Mouse (Mus musculus) heart, postnatal 0 days (tissue): ENCODE results near the gene Lrrc17. TPM values are rescaled to one million over a fixed set of nuclear protein-coding genes. Genes with fewer than 3 reads are reported as not detected.
A peak's percentile ranks its signal among the peaks of the same experiment; 100 is the strongest.
"Not testable (repeated sequence)": the region's sequence is repeated elsewhere in the genome, so short reads cannot be mapped to it uniquely, and the experiment has no call there.

Source experiments
- ATAC-seq: fragments of 200-750 bp; cut with Nextera tagmentation; 2 replicates; pipeline ENCODE4 v1.8.0; 2017; ENCODE audit warnings: low read depth, moderate number of reproducible peaks, moderate library complexity; ENCODE audit not compliant: insufficient read depth
- DNase-seq: peaks from one replicate; pipeline ENCODE4 v3.0.0-alpha.2; 2016; ENCODE audit warnings: low spot score
- H3K27ac ChIP-seq: fragments of 300-500 bp; sonication (generic); 2 replicates; pipeline ENCODE4 v1.5.1; 2014; ENCODE audit warnings: low read depth, mild to moderate bottlenecking
- H3K27me3 ChIP-seq: fragments of 300-500 bp; sonication (generic); 2 replicates; pipeline ENCODE4 v1.6.1; 2014; ENCODE audit warnings: low read length, mixed read lengths; ENCODE audit not compliant: control insufficient read depth, insufficient read depth
- H3K36me3 ChIP-seq: fragments of 300-500 bp; sonication (generic); replicated peaks from 2 replicates; pipeline ENCODE4 v1.6.1; 2014; ENCODE audit warnings: low read length, mixed read lengths; ENCODE audit not compliant: control insufficient read depth, insufficient read depth
- H3K4me1 ChIP-seq: fragments of 300-500 bp; sonication (generic); 2 replicates; pipeline ENCODE4 v1.6.1; 2014; ENCODE audit warnings: antibody characterized with exemption; ENCODE audit not compliant: control insufficient read depth, insufficient read depth
- H3K4me2 ChIP-seq: fragments of 300-500 bp; sonication (generic); 2 replicates; pipeline ENCODE4 v1.6.1; 2014; ENCODE audit warnings: low read depth, mild to moderate bottlenecking, low read length, moderate library complexity
- H3K4me3 ChIP-seq: fragments of 300-500 bp; sonication (generic); 2 replicates; pipeline ENCODE4 v1.5.1; 2014; ENCODE audit warnings: low read depth, low read length
- H3K9ac ChIP-seq: fragments of 300-500 bp; sonication (generic); replicated peaks from 2 replicates; pipeline ENCODE4 v1.6.1; 2014; ENCODE audit warnings: low read depth, low read length, mixed read lengths
- H3K9me3 ChIP-seq: fragments of 300-500 bp; sonication (generic); replicated peaks from 2 replicates; pipeline ENCODE4 v1.6.1; 2016; ENCODE audit warnings: low read length; ENCODE audit not compliant: control insufficient read depth
- CTCF ChIP-seq: IDR thresholded peaks from 2 replicates; pipeline ENCODE4 v1.5.1; 2016; ENCODE audit warnings: antibody characterized with exemption, control low read depth, low read depth
- EP300 ChIP-seq: IDR thresholded peaks from 2 replicates; pipeline ENCODE4 v1.6.1; 2016; ENCODE audit warnings: antibody characterized with exemption, low read depth
- WGBS: fragments of 180-500 bp; shearing (Covaris S2); extraction: QIAGEN DNeasy Blood & Tissue Kit; methylation state at CpG from one replicate; pipeline ENCODE4 v1.1.7; 2014; 5-methylcytosine and 5-hydroxymethylcytosine counted together
- polyA plus RNA-seq: library from polyadenylated mRNA; unstranded; fragments of >200 nt; fragmentation: Nextera tagmentation; extraction: Ambion mirVana; gene quantifications from 2 replicates; pipeline ENCODE4 v1.2.1, GENCODE M21; 2015
- total RNA-seq: library from RNA; depleted of rRNA; stranded (reverse); fragments of >200 nt; gene quantifications from 2 replicates; pipeline ENCODE4 v1.2.3, GENCODE M21; 2014; ENCODE audit warnings: low replicate concordance

Lrrc17 gene
- total and polyA plus RNA-seq, 2 experiments from 2014 or later = 12.3 to 17.5 TPM

DNA sequence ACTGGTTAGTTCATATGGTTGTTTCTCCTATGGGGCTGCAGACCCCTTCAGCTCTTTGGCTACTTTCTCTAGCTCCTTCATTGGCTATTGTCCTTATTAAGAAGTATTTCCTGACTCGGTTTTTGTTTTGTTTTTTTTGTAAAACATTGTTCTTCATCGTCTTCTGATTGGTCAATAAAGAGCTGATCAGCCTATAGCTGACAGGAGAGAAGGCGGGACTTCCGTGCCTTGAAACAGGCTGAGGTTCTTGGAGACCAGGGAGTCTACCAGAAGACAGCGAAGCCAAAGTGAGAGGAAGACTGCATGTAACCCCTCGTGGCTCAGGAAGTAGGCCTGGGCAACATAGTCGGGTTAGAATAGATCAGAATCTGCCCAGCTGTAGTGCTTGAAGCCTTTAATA is 44.3 kb downstream of the Lrrc17 start:
- H3K9ac ChIP-seq = no peak overlapping the region
- WGBS = 62% methylated on average over 7 of the region's 7 CpGs

DNA sequence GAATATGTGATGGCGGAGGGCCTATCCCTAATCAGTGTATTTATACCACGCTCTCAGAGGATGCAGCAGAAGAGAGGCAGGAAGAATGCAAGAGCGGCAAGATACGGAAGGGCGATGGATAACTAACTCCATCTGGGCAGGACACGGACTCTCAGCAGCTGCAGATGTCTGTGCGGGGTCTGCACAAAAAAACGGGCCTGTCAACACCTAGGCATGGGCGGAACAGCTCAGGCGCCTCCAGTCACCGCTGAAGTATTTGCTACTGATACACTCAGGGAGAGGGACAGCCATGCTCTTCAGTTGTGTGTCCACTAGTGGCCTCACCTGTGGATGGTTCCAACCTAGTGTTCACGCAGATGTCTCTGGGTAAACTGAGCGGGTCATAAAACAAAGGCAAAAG is 44.9 kb downstream of the Lrrc17 start:
- Histone ChIP-seq H3K4me3 (no peak overlapping the region), H3K36me3 (no peaks in the 10 kb centered on the region), H3K27ac (no peak overlapping the region), H3K4me2 (peak overlapping the region; percentile 32; the same call in 1 of the 2 replicates), H3K9me3 (no peaks in the 10 kb centered on the region), H3K9ac (no peak overlapping the region), H3K4me1 (no peaks in the 10 kb centered on the region), H3K27me3 (no peaks in the 10 kb centered on the region)
- DNase-seq = no peak
- 28% methylated on average over 13 of the region's 13 CpGs for WGBS
- TF ChIP-seq CTCF = peak; percentile 4; the same call in 1 of the 2 replicates
- TF ChIP-seq EP300 = no peak
- no peak; the same call in 1 of the 2 replicates for ATAC-seq

More for the DNA sequence above, 44.3 kb downstream of the Lrrc17 start:
- Histone ChIP-seq H3K36me3 (no peaks in the 10 kb centered on the region), H3K27ac (no peak overlapping the region), H3K27me3 (no peaks in the 10 kb centered on the region), H3K9me3 (no peaks in the 10 kb centered on the region), H3K4me2 (no peak overlapping the region), H3K4me3 (no peak overlapping the region), H3K4me1 (peaks cover 3% of the 10 kb centered on the region; the same call in 1 of the 2 replicates)
- ATAC-seq (no peak), DNase-seq (no peak)
- TF ChIP-seq EP300 = no peak
- TF ChIP-seq CTCF = no peak

DNA sequence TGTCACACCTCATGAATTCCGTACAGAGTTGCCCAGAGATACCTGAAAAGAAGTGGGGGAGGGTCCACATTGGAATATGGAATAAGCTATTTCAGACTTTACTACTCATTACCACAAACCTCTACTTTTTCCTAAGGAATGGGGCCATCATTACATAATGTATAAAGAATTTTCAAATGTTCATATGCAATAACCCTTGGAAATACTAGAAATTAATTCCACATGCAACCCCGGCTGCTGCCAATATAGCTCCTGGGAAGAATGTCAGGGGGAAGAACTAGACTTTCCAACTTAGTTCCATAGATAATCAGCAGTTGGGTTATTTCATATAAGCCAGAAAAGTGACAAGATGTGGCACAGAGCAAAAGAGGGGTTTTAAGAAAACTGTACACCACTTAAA is 48.7 kb downstream of the Lrrc17 start:
- 68% methylated on average over 2 of the region's 2 CpGs for WGBS
- no peak for DNase-seq

DNA sequence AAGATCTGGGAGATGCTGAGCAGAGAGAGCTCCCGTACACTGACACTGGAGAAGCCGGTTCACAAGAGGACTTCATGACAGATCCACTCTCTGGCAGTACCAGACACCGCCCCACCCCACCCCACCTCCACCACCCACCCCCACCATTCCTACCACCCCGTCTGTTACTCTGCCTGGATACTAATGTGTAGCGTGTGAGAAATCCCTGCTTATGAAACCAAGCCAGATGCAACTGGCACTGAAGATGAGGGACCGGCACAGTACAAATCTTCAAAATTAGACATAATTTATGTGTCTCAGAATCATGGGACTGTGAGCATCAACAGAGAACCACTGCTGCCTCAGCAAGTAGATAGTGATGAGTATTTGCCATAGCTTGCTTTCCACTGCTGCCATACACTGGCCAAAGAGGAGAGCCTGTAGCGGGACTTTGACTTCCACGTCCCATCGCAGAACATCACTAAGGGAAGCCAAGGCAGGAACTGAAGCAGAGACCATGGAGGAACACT is 49.9 kb downstream of the Lrrc17 start:
- H3K27ac ChIP-seq = no peak overlapping the region
- no peaks in the 10 kb centered on the region for H3K4me1 ChIP-seq
- no peaks in the 10 kb centered on the region for H3K9me3 ChIP-seq
- no peak overlapping the region for H3K9ac ChIP-seq
- H3K4me2 ChIP-seq = no peak overlapping the region
- WGBS = 77% methylated on average over 9 of the region's 9 CpGs
- ATAC-seq (no peak), DNase-seq (no peak)
- no peak overlapping the region for H3K4me3 ChIP-seq
- TF ChIP-seq EP300 (no peak), CTCF (no peak)
- no peaks in the 10 kb centered on the region for H3K36me3 ChIP-seq
- no peaks in the 10 kb centered on the region for H3K27me3 ChIP-seq

More for the DNA sequence above, 48.7 kb downstream of the Lrrc17 start:
- Histone ChIP-seq H3K27me3 (no peaks in the 10 kb centered on the region), H3K36me3 (no peaks in the 10 kb centered on the region), H3K27ac (no peak overlapping the region), H3K4me1 (no peaks in the 10 kb centered on the region), H3K4me3 (no peak overlapping the region), H3K9me3 (no peaks in the 10 kb centered on the region), H3K9ac (no peak overlapping the region), H3K4me2 (no peak overlapping the region)
- no peak for ATAC-seq
- no peak for TF ChIP-seq EP300
- TF ChIP-seq CTCF = no peak

DNA sequence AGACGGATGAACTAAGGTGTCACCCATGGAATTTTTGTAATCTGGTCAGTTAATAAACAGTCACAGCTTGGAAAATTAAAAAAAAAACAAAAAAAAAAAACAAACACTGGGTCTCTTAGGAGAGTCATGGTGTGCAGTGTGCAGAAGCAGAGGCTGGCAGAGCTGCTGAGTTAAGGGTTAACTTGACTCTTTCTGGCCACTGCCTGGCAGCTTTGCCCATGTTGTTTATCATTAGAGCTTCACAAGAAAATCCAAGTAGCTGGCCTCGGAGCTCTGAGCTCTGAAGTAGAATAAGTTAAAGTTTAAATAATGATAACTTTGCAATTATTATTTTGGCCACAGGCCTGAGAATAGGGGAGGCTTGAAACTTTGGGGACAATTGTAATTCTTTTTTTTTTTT is 56.2 kb downstream of the Lrrc17 start:
- not testable (repeated sequence) for H3K9ac ChIP-seq, H3K27ac ChIP-seq, H3K4me1 ChIP-seq, H3K36me3 ChIP-seq, H3K27me3 ChIP-seq, DNase-seq, H3K4me3 ChIP-seq, ATAC-seq, H3K9me3 ChIP-seq, H3K4me2 ChIP-seq
- WGBS = 52% methylated on average over 2 of the region's 2 CpGs

DNA sequence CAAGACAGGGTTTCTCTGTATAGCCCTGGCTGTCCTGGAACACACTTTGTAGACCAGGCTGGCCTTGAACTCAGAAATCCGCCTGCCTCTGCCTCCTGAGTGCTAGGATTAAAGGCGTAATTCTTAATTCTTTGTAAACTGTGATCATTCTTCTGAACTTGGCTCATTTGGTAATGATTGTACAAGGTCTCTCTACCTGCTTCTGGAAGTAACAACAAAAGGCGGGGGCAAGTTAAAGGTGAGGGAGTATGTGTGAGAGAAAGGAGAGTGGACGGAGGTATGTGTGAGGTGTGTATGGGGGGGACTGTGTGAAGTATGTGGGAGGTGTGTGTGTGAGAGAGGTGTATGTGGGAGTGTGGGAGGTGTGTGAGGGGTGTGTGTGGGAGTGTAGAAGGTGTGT is 56.6 kb downstream of the Lrrc17 start:
- TF ChIP-seq CTCF (no peak), EP300 (no peak)
- no peaks in the 10 kb centered on the region for H3K4me1 ChIP-seq
- H3K27me3 ChIP-seq = no peaks in the 10 kb centered on the region
- no peaks in the 10 kb centered on the region for H3K9me3 ChIP-seq
- no peaks in the 10 kb centered on the region for H3K36me3 ChIP-seq
- no peak overlapping the region for H3K27ac ChIP-seq
- H3K9ac ChIP-seq = no peak overlapping the region
- H3K4me3 ChIP-seq = no peak overlapping the region
- no peak overlapping the region for H3K4me2 ChIP-seq
- 93% methylated on average over 4 of the region's 4 CpGs for WGBS
- ATAC-seq (no peak), DNase-seq (no peak)
